8 mouse cellular contexts compared by ENCODE assay signal in genomic region chr8:111145460-111146012, GRCm38 (mm10). TPM values are rescaled to one million over a fixed set of nuclear protein-coding genes. Genes with fewer than 3 reads are reported as not detected.
DNase-seq lines count a peak whose midpoint lies in the region; ATAC-seq lines count a peak whose summit lies in the region.
"Not testable (repeated sequence)": the region's sequence is repeated elsewhere in the genome, so short reads cannot be mapped to it uniquely, and the experiment has no call there.

No protein-coding gene starts in this region.

- peak overlapping the region; percentile 80 for H3K27ac ChIP-seq in hindbrain, embryonic 13.5 days

- peak overlapping the region; percentile 84 for H3K9ac ChIP-seq in hindbrain, embryonic 13.5 days

- ATAC-seq in hindbrain, embryonic 13.5 days (ENCODE audit: low FRiP score): peak; percentile 95

- peaks cover 21% of the 10 kb centered on the region for H3K4me1 ChIP-seq in hindbrain, embryonic 13.5 days (replicated peaks)

- WGBS in hindbrain, embryonic 13.5 days: under 1% methylated on average over 68 of the region's 74 CpGs

- peak overlapping the region; percentile 67 for H3K4me3 ChIP-seq in hindbrain, embryonic 13.5 days

- H3K27me3 ChIP-seq in hindbrain, embryonic 13.5 days: not testable (repeated sequence)

- H3K4me2 ChIP-seq in hindbrain, embryonic 13.5 days: peak overlapping the region; percentile 79

- not testable (repeated sequence) for H3K36me3 ChIP-seq in hindbrain, embryonic 13.5 days

- DNase-seq in Muller cell, postnatal 12 days (ENCODE audit: inconsistent ontology term): peak; percentile 97
- peak; percentile 94 for DNase-seq in cerebellum, adult 9-11 months
- peak; percentile 90 to 92 for DNase-seq in frontal cortex, postnatal 10 days (ENCODE audit: low spot score in 2 of 2)
- peak; percentile 85 to 91 for DNase-seq in layer of hippocampus, postnatal 25 days (ENCODE audit: extremely low spot score in 1 of 2, low spot score in 1 of 2)
- DNase-seq in lung, postnatal 25 days (ENCODE audit: low spot score): peak; percentile 94
- peak; percentile 88 for DNase-seq in retina, embryonic 14.5 days (ENCODE audit: low spot score)
- peak; percentile 96 for DNase-seq in thymus, postnatal 4 days

- H3K9me3 ChIP-seq in hindbrain, embryonic 13.5 days: not testable (repeated sequence)

RNA-seq across cellular contexts. Expression of gene Pdpr, which starts 51.1 kb away (rescaled TPM):
- polyA plus RNA-seq in hindbrain, embryonic 13.5 days (2015; fragmentation: Nextera tagmentation; extraction: Ambion mirVana): 11.5 and 11.7 TPM in 2 replicates
- 10 to 100 TPM; 27.2 to 31.4 TPM for total RNA-seq in layer of hippocampus, postnatal 25 days (2021)

RNA-seq across cellular contexts. Expression of gene Clec18a, which starts 53.3 kb away (rescaled TPM):
- polyA plus RNA-seq in hindbrain, embryonic 13.5 days (2015; fragmentation: Nextera tagmentation; extraction: Ambion mirVana): 0.97 and 1.4 TPM in 2 replicates
- total RNA-seq in layer of hippocampus, postnatal 25 days (2021): 1 to 10 TPM; 1.5 to 1.8 TPM

Comparison
In these comparisons a context has a peak if more than half of its experiments do, and no peak if none do; other contexts are left out.
1. Peak in every context shown above with its lines: DNase-seq, ATAC-seq, H3K4me3 ChIP-seq and H3K27ac ChIP-seq.